Mouse (Mus musculus) ES-E14 (cell line): ENCODE results near the gene Cacna2d2.

Experiments
- CHD2 ChIP-seq: IDR thresholded peaks from 2 replicates; pipeline ENCODE4 v1.6.1; 2014; ENCODE audit warnings: mild to moderate bottlenecking, low read depth, low read length, inconsistent platforms
- HCFC1 ChIP-seq: IDR thresholded peaks from 2 replicates; pipeline ENCODE4 v1.6.1; 2012; ENCODE audit warnings: low read length, inconsistent platforms, borderline replicate concordance; ENCODE audit not compliant: insufficient read depth
- ZC3H11A ChIP-seq: IDR thresholded peaks from 2 replicates; pipeline ENCODE4 v1.6.1; 2012; ENCODE audit warnings: low read depth, mild to moderate bottlenecking, inconsistent platforms, low read length, borderline replicate concordance

DNA sequence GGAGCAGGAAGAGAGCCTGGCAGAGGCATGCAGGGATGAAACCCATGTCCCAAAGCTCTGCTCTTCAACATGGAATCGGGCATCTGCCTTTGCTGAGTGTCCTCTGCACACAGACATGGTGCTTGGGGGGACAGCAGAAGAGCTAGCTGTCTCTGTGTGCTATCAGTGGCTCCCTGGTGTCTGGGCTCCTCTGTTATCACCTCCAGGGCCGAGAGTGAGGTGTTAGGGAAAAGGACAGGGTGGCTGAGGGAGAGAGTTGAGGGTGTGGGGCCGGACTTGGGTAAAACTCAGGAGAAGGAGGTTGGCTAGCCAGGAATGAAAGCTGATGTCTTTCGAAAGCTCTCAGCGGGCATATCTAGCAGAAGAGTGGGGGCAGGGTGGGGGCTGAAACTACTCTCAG is 63.5 kb downstream of the Cacna2d2 start:
- no peak for TF ChIP-seq ZC3H11A
- no peak for TF ChIP-seq CHD2
- TF ChIP-seq HCFC1 = no peak
